Mouse (Mus musculus): Measurements from ENCODE around the gene Dedd2. TPM values are rescaled to one million over a fixed set of nuclear protein-coding genes. Genes with fewer than 3 reads are reported as not detected.

Dedd2 gene
- polyA plus RNA-seq, 1 experiment from 2014 or later = 2.2 TPM

- H3K79me2 ChIP-seq (ENCODE audit: inconsistent target) = no peaks in the 10 kb centered on the region
- no peak overlapping the region for H3K4me3 ChIP-seq (ENCODE audit: inconsistent target)
- WGBS (ENCODE audit: missing documents) = 48% methylated on average over 21 of the region's 21 CpGs
- H3K36me3 ChIP-seq (ENCODE audit: inconsistent target) = no peaks in the 10 kb centered on the region
- H3K27ac ChIP-seq = no peak overlapping the region
Observed at GRCm38 (mm10) chr7:25187662-25188650, 32.5 kb downstream of the Dedd2 start.

- H3K4me3 ChIP-seq (ENCODE audit: inconsistent target) = no peak overlapping the region
- H3K36me3 ChIP-seq (ENCODE audit: inconsistent target) = no peaks in the 10 kb centered on the region
- 74% methylated on average over 6 of the region's 6 CpGs for WGBS (ENCODE audit: missing documents)
- no peaks in the 10 kb centered on the region for H3K79me2 ChIP-seq (ENCODE audit: inconsistent target)
- H3K27ac ChIP-seq = no peak overlapping the region
Observed at GRCm38 (mm10) chr7:25184091-25184490, 36.3 kb downstream of the Dedd2 start.

DNA sequence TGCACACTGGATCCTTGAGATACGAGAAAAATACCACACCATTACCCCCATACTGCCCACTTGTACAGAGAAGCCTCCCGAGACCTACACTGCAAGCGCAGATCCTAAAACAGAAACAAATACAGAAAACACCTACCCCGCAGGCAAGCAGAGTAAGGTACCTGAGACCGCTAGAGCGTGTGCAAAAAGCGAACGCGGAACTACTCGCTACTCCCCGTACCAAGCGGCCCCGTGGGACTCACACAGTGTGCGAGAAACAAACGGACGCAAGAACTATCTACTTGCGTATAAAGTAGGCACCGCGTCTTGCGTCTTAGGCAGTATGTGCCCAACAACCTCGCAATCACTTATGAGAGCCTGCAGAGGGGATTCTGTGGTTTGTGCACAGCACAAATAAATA is 38.6 kb downstream of the Dedd2 start:
- Histone ChIP-seq H3K4me3 (ENCODE audit: inconsistent target) (no peak overlapping the region), H3K27ac (no peak overlapping the region), H3K36me3 (ENCODE audit: inconsistent target) (no peaks in the 10 kb centered on the region), H3K79me2 (ENCODE audit: inconsistent target) (no peaks in the 10 kb centered on the region)
- 16% methylated on average over 21 of the region's 21 CpGs for WGBS (ENCODE audit: missing documents)

- 4% methylated on average over 14 of the region's 15 CpGs for WGBS (ENCODE audit: missing documents)
- Histone ChIP-seq H3K79me2 (ENCODE audit: inconsistent target) (no peaks in the 10 kb centered on the region), H3K36me3 (ENCODE audit: inconsistent target) (no peaks in the 10 kb centered on the region), H3K27ac (no peak overlapping the region), H3K4me3 (ENCODE audit: inconsistent target) (no peak overlapping the region)
Observed at GRCm38 (mm10) chr7:25181331-25181790, 39.1 kb downstream of the Dedd2 start.

- H3K4me3 ChIP-seq (ENCODE audit: inconsistent target) = no peak overlapping the region
- no peak overlapping the region for H3K27ac ChIP-seq
- H3K79me2 ChIP-seq (ENCODE audit: inconsistent target) = no peaks in the 10 kb centered on the region
- no peaks in the 10 kb centered on the region for H3K36me3 ChIP-seq (ENCODE audit: inconsistent target)
- WGBS (ENCODE audit: missing documents) = 12% methylated on average over 6 of the region's 6 CpGs
Observed at GRCm38 (mm10) chr7:25180512-25180911, 39.9 kb downstream of the Dedd2 start.

DNA sequence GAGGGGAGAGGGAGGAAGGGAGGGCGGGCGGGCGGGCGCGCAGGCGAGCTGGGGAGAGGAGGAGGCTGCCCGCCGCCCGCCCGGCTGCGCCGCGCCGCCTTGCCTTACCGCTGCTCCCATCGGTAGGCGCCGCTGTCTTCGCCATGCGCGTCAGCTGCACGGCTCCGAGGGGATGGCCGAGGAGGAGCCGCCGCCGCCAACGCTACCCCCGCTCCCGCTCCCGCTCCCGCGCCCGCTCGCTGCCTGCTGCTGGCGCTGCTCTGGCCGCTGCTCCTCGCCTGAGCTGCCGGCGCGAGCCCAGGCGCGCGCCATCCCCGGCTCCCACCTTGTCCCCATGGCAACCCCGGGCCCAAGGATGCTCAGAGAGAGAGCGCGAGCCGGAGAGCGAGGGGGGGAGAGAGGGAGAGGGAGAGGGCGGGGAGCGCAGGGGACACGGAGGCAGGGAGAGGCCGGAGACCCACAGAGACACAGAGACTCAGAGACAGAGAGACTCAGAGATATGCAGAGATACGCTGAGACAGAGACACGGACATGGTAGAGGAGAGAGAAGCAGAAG is 40.7 kb downstream of the Dedd2 start, which contains the start of gene Pou2f2:
Gene Pou2f2 (minus strand): TSS at position 121 of the 556 bp plus-strand sequence.
- WGBS (ENCODE audit: missing documents) = under 1% methylated on average over 20 of the region's 56 CpGs
- no peaks in the 10 kb centered on the region for H3K36me3 ChIP-seq (ENCODE audit: inconsistent target)
- H3K79me2 ChIP-seq (ENCODE audit: inconsistent target) = no peaks in the 10 kb centered on the region
- no peak within 1 kb of the TSS for H3K4me3 ChIP-seq (ENCODE audit: inconsistent target)
- no peak within 1 kb of the TSS for H3K27ac ChIP-seq

- H3K79me2 ChIP-seq (ENCODE audit: inconsistent target) = no peaks in the 10 kb centered on the region
- WGBS (ENCODE audit: missing documents) = 3% methylated on average over 42 of the region's 56 CpGs
- no peak overlapping the region for H3K4me3 ChIP-seq (ENCODE audit: inconsistent target)
- no peak overlapping the region for H3K27ac ChIP-seq
- no peaks in the 10 kb centered on the region for H3K36me3 ChIP-seq (ENCODE audit: inconsistent target)
Observed at GRCm38 (mm10) chr7:25178787-25179605, 41.4 kb downstream of the Dedd2 start.

DNA sequence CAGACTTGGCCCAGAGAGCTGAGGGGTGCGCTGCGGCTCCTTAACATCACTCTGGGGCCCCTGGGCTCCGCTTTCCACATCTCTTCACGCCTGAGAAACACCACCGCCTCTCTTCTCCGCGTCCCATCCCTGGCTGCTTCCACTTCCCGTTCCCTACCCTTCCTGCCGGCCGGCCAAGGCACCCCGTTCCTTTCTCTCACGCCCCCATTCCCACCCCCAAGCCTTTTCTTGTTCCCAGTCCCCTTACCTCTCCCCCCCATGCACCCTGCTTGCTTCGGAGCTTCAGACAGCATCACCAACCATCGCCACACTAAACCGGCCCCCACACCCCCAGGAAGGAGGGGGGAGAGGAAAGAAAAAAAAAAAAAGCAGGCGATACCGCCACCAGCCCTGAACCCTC is 42.1 kb downstream of the Dedd2 start:
- no peaks in the 10 kb centered on the region for H3K79me2 ChIP-seq (ENCODE audit: inconsistent target)
- no peak overlapping the region for H3K27ac ChIP-seq
- no peaks in the 10 kb centered on the region for H3K36me3 ChIP-seq (ENCODE audit: inconsistent target)
- H3K4me3 ChIP-seq (ENCODE audit: inconsistent target) = no peak overlapping the region
- 5% methylated on average over 16 of the region's 17 CpGs for WGBS (ENCODE audit: missing documents)

DNA sequence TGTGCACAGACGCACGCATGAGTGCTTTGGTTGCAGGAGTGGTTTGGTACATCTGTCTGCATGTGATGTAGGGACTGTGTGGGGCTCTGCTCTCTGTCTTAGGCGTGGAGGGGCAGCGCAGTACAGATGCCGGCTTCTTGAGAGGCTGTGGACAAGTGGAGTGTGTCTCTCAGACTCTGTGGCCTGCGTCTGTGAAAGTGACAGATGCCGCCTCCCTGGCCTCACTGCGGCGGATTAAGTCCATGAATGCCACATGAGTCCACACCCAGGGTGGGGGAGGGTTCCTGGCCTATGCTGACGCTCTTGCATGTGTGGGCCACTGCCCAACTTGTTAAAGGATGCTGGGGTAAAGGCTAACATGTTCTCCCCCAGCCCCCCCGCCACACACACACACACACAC is 46.1 kb downstream of the Dedd2 start:
- H3K79me2 ChIP-seq (ENCODE audit: inconsistent target) = no peaks in the 10 kb centered on the region
- no peak overlapping the region for H3K27ac ChIP-seq
- no peaks in the 10 kb centered on the region for H3K36me3 ChIP-seq (ENCODE audit: inconsistent target)
- no peak overlapping the region for H3K4me3 ChIP-seq (ENCODE audit: inconsistent target)
- WGBS (ENCODE audit: missing documents) = 95% methylated on average over 10 of the region's 11 CpGs

GRCm38 (mm10) chr7:25172669-25173068 is 47.7 kb downstream of the Dedd2 start:
- Histone ChIP-seq H3K4me3 (ENCODE audit: inconsistent target) (no peak overlapping the region), H3K79me2 (ENCODE audit: inconsistent target) (no peaks in the 10 kb centered on the region), H3K36me3 (ENCODE audit: inconsistent target) (no peaks in the 10 kb centered on the region), H3K27ac (no peak overlapping the region)
- 89% methylated on average over 5 of the region's 5 CpGs for WGBS (ENCODE audit: missing documents)

DNA sequence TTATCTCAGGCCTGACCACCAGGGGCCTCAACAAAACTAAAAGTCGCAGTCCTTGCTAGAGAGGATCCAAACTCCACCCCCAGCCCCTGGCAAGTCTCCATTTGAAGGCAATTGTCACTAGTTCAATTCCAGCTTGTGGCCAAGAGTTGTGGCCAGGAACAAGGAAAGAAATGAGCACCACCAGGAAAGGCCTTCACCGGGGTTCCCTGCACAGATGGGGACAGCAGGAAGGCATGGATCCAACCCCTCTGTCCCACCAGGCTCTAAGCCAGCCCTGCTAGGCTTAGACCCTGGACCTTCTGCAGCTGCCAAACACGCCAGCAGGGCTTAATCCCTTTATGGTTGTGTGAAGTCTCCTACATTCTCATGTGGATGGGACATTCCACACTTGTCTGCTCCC is 49.8 kb downstream of the Dedd2 start:
- H3K27ac ChIP-seq = no peak overlapping the region
- H3K79me2 ChIP-seq (ENCODE audit: inconsistent target) = no peaks in the 10 kb centered on the region
- H3K36me3 ChIP-seq (ENCODE audit: inconsistent target) = no peaks in the 10 kb centered on the region
- H3K4me3 ChIP-seq (ENCODE audit: inconsistent target) = no peak overlapping the region
- WGBS (ENCODE audit: missing documents) = 67% methylated on average over 3 of the region's 3 CpGs

DNA sequence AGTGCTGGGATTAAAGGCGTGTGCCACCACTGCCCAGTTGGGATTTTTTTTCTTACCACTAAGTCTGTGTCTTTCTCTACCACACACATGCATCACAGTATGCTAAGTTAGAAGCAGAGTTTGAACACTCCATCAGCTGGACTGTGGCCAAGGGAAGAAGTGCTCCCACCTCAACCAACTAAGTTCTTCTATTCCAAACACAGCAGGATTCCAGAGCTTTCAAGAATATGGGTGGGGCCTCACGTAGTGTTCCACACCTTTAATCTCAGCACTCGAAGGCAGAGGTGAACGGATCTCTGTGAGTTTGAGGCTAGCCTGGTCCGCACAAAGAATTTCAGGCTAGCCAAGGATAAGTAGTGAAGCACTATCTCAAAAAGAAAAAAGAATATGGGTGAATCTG is 54.3 kb downstream of the Dedd2 start:
- WGBS (ENCODE audit: missing documents) = 91% methylated on average over 5 of the region's 5 CpGs
- no peaks in the 10 kb centered on the region for H3K36me3 ChIP-seq (ENCODE audit: inconsistent target)
- H3K4me3 ChIP-seq (ENCODE audit: inconsistent target) = no peak overlapping the region
- no peaks in the 10 kb centered on the region for H3K79me2 ChIP-seq (ENCODE audit: inconsistent target)
- H3K27ac ChIP-seq = no peak overlapping the region

DNA sequence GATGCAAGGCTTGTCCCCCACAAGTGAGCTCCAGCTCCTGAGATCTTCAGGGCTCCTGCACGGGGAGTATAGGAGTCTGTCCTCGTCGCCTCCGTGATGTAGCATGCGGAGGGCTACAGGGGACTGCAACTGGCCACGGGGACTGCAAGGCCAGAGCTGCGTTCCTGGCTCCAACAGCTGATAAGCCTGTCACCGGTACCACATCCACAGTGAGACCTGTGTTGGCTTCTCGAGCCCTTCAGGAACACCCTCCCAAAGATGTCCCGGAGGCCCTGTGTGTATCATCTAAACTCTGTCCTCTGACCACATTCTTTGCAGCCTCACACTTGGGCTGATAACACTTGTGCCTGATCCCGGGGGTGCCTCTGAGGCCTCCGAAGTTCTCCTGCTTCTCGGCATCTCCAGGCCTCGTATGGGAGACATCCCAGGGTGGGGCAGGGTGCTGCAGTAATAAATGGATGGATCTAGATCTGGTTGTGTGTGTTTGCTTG is 64.2 kb downstream of the Dedd2 start:
- H3K27ac ChIP-seq = no peak overlapping the region
- no peaks in the 10 kb centered on the region for H3K36me3 ChIP-seq (ENCODE audit: inconsistent target)
- WGBS (ENCODE audit: missing documents) = 54% methylated on average over 14 of the region's 14 CpGs
- no peaks in the 10 kb centered on the region for H3K79me2 ChIP-seq (ENCODE audit: inconsistent target)
- no peak overlapping the region for H3K4me3 ChIP-seq (ENCODE audit: inconsistent target)

- Histone ChIP-seq H3K4me3 (ENCODE audit: inconsistent target) (no peak overlapping the region), H3K27ac (no peak overlapping the region), H3K36me3 (ENCODE audit: inconsistent target) (no peaks in the 10 kb centered on the region), H3K79me2 (ENCODE audit: inconsistent target) (no peaks in the 10 kb centered on the region)
- WGBS (ENCODE audit: missing documents) = 24% methylated on average over 17 of the region's 17 CpGs
Observed at GRCm38 (mm10) chr7:25155469-25156157, 64.8 kb downstream of the Dedd2 start.
